Mouse (Mus musculus): ENCODE data around the gene Rwdd2b.

Rwdd2b gene

DNA sequence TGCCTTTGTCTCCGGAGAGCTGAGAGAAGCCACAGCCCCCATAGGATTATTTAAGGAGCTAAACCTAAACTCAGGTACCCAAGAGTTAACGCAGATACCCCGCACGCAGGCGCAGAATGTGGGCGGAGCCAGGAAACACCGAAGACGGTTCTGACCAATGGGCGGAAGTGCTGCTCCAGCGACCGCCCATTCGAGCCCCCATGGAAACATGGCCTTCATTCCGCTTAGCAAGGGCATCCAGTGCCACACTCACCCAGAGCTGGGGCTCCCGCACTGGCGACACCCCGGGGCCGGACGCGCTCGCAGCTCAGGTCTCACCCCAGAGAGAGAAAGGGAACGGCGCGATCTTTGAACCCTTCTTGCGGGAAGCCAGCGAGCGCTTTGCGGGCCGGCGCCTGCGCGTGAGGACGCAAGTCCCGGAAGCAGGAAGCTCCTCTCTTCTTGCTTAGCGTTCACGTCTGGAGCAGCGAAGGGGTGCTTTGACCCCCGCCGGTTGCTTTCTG lies at the start of gene Rwdd2b:
Gene Rwdd2b (minus strand): TSS at position 390 of the 503 bp plus-strand sequence.
- DNase-seq = peak; percentile 95

DNA sequence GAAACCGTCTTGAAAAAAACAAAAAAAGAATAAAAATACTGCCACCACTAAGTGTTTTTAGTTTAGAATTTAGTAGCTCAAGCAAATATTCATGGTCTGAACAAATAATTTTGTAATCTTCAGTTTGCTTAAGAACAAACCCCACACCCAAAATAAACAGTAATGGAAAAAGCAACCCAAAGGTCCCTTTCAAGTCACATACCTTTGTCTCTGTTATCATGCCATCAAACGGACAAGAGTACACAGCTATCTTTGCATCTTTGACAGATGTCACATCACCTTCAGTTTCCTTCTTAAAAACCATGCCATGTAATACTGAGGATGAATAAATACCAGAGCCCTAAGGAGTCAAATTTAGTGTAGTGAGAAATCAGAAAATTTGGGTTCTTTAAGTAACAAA lies 48.2 kb upstream of the Rwdd2b start:
- no peak for DNase-seq

DNA sequence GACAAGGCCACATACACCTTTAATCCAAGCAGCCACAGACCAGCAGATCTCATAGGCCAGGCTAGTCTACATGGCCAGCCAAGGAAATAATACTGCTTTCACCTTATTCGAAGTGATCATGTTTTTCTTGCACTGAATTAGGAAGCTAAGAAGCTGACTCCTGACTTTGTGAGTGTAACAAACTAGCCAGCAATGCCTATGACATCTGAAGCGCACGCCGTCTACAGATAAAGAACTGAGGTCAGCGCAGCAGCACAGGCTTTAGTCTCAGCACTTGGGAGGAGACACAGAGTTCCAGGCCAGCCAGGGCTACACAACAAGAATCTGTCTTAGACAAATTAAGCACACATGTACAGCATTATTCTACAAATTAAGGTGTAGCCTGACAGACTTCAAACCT lies 46.4 kb upstream of the Rwdd2b start:
- no peak for DNase-seq

DNA sequence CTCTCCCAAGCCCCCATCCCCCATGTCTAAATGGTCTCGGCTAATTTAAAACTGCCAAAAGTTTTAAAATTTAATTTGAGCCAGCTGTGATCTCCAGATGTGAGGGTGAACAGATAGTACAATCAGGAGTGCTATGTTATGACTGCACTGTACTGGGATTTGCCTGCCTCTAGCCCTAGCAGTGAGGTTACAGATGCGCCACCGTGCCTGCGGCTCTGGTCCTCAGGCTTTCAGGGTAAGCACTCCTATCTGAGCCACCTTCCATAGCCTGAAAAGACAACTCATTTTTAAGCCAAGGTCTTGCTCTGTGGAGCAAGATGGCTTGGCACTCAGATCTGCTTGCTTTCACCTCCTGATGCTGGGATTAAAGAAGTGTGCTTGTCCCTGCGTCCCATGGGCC lies 44.0 kb upstream of the Rwdd2b start:
- DNase-seq = no peak

GRCm38 (mm10) chr16:87470579-87470978 lies 30.2 kb upstream of the Rwdd2b start:
- no peak for DNase-seq

DNA sequence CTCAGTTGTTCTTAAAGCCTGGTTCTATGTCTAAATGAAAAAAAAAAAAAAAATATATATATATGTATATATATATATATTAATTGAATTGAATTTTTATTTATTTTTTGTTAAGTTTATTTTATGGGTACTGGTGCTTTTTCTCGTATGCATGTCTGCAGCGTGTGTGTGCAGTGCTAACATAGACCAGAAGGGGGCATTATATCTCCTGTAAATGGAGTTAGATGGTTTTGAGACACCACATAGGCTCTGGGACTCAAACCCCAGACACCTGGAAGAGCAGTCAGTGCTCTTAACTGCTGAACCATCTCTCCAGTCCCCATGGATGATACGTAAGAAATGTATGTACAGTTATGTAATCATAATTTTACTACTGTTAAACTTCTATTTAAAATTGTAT lies 18.4 kb upstream of the Rwdd2b start:
- no peak for DNase-seq

- peak in 1 of 2 experiments; percentile 43 for DNase-seq
These were observed 14.8 kb upstream of the Rwdd2b start for GRCm38 (mm10) chr16:87455180-87455611.

DNA sequence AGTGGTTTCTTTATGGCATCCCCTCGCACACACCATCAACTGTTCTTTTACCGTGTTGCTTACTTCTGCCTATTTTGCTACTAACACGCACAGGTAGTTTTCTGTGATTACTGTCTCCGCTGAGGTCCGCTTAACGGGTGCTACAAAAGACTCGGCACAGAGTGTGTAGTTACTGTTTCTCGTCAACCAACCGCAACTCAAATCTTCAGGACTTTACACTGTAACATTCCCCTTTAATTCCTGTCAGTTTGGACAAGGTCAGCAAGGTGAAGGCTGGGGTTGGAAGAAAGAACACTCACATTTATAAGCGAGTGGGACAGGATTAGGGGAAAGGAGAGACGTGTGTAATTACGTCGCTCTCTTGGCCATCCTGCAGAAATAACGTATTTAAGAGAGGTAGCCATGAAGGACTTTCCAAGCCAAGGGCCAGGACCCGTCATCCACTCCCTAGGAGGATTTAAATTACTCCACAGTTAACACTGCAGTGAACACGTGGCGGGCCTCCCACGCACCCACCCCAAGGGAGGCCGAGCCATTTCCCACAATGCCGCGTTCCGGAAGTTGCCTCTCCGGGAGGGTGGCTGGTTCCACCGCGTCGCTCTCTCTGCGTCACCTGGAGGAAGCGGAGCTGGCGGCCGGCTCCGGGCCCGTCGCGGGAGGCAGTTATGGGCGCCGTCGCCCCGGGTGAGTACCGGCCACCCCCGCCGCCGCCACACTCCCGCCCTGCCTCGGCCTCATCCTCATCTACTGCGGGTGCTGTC lies 14.2 kb upstream of the Rwdd2b start, which contains the start of gene Usp16:
Gene Usp16 (plus strand): TSS at position 285 of the 761 bp plus-strand sequence.
- DNase-seq = peak; percentile 92 to 93

DNA sequence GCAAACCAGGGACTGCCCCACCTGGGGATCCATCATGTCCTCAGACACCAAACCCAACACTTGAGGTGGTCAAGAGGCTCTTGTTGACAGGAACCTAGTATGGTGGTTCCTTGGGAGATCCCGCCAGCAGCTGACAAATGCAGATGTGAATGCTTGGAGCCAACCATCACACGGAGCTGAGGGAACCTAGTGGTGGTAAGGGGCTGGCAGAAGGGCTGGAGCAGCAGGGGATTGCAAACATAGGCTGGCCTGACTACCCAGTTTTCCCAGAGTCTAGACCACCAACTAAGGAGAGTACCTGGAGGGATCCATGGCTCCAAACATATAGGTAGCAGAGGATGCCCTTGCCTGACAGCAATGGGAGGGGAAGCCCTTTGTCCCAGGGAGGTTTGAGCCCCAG lies 12.9 kb upstream of the Rwdd2b start:
- DNase-seq = no peak

DNA sequence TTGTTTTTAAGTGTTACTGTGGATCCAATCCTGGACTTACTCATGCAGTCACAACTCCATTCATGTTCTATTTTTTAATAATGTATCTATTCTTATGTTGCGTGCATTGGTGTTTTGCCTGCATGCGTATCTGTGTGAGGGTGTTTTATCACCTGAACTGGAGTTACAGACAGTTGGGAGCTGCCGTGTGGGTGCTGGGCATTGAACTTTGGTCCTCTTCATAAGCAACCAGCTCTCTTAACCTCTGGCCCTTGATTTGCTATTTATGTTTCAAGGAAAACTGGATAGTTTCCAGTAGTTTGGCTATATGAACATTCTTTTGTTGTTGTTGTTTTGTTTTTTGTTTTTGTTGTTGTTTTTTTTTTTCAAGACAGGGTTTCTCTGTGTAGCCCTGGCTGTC lies 5.2 kb upstream of the Rwdd2b start:
- DNase-seq = no peak

DNA sequence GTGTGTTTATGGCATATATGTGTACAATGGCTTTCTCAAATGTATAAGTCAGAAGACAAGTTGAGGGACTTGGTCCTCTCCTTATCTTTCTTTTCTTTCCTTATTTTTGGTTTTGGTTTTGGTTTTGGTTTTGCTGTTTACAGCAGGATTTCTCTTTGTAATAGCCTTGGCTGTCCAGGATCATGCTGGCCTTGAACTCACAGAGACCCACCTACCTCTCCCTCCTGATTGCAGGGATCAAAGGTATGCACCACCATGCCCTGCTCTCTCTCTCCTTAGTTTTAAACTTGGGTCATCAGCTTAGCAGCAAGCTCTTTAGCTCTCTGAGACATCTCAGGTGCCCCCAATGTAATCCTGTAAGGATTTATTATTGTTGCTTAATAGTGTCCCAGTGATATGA lies 4.7 kb upstream of the Rwdd2b start:
- DNase-seq = no peak

- no peak for DNase-seq
These were observed 3.7 kb upstream of the Rwdd2b start for GRCm38 (mm10) chr16:87444071-87444470.

- DNase-seq = no peak
These were observed 2.9 kb upstream of the Rwdd2b start for GRCm38 (mm10) chr16:87443245-87443644.

- peak; percentile 22 to 69 for DNase-seq
These were observed 1.9 kb upstream of the Rwdd2b start for GRCm38 (mm10) chr16:87442291-87442690.

DNA sequence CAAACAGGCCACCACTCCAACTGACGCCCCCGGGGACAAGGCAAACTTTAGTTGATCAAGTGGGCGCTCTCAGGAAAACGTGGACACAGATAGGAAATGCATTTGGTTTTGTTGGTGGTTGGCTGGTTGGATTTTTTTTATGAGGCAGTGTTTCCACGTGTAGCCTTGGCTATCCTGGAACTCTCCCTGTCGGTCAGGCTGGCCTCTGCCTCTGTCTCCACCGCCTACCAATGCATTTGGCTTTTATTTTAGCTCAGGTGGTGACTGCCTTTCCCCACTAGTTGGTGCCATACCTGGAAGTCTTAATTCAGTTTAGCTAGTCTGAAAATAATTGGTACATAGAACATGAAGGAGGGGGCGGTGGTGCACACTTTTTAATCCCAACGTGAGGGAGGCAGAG lies 716 bp upstream of the Rwdd2b start:
- DNase-seq = no peak

- no peak for DNase-seq
These were observed 1.7 kb downstream of the Rwdd2b start for GRCm38 (mm10) chr16:87438697-87439096.

DNA sequence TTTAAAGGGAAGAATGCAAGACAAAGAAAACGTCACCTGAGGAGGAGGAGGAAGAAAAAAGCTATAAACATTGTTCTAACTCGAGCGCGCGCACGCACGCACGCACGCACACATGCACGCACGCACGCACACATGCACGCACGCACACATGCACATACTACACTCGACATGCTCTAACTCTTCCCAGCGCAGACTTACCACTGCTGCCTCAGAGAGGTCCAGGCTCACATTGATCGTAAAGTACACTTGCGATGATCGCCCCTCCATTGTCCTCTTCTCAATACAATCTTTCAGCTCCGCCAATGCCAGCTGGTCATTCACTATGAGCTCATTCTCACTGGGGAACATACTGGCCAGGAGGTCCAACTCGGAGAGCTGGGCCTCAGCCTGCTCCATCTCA lies 3.3 kb downstream of the Rwdd2b start:
- DNase-seq = no peak

DNA sequence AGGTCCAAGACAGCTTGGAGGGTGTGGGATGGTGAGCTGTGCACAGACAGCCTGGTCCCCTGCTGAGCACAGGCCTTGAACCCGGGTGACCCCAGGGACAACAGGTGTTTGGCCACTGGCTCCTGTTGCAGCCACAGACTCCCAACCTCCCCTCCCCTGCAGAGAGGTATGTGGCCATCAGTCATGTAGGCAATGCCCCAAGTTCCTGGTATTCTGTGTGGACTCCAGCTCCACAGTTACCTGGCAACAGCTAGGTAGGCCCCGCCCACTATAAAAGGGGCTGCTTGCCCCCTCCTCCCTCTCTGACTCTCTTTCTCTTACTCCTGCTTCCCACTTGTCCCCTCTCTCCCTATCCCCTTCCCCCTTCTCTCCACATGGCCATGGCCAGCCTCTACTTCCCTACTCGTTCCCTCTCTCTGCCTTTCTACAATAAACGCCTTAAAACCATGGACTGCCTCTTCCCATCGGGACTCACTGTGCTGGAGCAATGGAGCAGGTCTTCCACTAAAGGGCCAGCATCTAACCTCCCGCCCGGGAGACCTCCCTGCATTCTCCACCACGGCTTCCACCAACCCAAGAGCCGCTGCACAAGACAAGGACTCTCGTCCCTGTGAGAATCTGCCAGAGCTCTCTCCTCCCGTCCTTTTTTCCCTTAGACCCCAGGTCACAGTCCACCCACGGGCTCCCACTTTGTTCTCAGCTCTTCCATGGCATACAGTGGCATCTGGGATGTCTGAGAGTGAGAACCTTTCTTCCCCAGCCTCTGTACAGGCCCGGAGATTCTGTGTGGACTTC lies 4.8 kb downstream of the Rwdd2b start:
- no peak for DNase-seq

GRCm38 (mm10) chr16:87434946-87435345 lies 5.4 kb downstream of the Rwdd2b start:
- DNase-seq = no peak

GRCm38 (mm10) chr16:87434266-87434665 lies 6.1 kb downstream of the Rwdd2b start:
- no peak for DNase-seq

DNA sequence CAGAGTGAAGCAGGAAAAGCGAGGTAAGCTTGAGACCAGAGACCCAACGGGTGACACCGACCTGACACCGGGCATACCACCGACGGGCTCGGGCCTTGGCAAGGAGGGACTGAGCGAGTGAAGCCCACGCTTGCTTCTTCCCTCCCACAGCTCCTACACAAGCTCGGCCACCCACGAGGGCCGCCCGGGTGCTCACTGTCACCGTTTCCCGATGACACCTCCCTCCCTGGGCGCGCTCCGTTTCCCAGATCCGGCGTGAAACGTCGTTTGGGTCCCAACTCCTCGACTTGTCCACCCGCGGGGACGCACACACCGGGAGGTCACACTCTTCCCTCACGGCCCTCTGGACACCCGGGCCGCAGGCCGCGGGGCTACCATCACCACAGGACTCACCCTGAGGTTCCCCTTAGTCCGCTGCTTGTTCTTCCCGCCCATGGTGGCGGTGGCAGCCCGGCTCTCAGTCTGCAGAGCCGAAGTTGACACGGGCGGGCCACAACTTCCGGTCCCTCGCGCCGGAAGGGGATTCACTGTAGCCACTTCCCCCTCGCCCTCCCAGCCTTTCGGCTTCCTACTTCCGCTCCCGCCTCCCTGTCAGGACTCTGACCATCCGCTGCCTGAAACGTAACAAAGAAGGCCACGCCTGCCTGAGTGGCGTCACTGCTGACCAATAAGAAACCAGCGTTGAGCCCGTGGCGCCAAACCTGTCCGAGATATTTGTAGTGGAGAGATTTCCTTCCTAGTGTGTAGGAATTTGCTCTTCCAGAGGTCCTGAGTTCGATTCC lies 8.1 kb downstream of the Rwdd2b start, which contains the start of gene Ltn1:
Gene Ltn1 (minus strand): TSS at position 580 of the 782 bp plus-strand sequence.
- peak; percentile 99 for DNase-seq

DNA sequence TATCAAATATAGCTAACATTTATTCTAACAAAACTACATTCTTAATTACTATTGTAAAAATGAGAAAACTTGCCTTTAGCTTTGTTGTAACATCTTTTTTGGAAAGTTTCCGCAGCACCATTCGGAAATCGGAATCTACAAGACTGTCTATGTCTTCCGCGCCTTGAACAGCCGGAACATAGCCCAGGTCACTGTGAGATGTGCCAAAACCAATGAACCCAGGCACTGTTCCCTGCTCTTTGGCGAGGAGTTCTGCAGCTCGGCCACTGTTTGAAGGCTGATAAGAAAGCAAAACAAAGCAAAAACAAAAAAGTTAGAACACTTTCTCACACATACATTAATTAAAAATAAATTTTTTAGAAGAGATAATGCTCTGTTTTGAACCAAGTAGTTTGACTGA lies 12.9 kb downstream of the Rwdd2b start:
- DNase-seq = peak; percentile 24 to 63

GRCm38 (mm10) chr16:87420662-87421061 lies 19.7 kb downstream of the Rwdd2b start:
- DNase-seq = no peak
